Mouse (Mus musculus): ENCODE results near the gene Gabbr1. TPM values are rescaled to one million over a fixed set of nuclear protein-coding genes. Genes with fewer than 3 reads are reported as not detected.
"Not testable (repeated sequence)": the region's sequence is repeated elsewhere in the genome, so short reads cannot be mapped to it uniquely, and the experiment has no call there.

The Gabbr1 gene
- 1 to 10 TPM; 7.2 to 9.2 (median 7.4) TPM for total RNA-seq (2022)

DNA sequence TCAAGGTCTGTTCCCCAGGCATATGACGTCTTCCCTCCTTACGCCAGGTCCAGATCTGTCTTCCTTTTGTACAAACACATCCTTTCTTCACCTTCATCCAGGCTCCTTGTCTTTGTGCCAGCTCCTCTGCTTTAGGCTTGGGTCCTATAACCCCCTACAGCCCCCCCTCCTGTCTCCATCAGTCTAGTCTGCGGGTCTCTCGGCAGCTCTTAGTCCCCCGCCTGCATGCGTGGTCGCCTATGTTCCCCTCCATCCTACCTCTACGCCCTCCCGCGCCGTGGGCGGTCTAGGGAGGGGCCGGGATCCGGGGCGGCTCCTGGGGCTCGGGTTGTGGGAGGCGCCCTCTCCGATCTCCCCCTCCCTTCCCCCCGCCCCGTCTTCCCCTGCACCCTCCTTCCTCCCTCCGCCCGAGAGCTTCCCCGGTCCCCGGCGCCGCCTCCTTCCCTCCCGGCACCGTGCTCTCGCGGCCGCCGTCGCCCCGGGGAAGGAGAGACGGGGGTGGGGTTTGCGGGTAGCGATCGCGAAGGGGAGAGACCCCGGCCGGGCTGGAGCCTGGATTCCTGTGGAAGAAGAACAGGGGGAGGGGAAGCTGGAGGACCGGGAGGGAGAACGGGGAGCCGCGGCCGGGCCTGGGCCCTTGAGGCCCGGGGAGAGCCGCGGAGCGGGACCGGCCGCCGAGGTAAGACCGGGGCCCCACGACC, at the start of gene Gabbr1:
Gabbr1 (plus strand) TSS at position 356 of the 701 bp plus-strand sequence.
- DNase-seq (ENCODE audit: low spot score), result peak; percentile 66

DNA sequence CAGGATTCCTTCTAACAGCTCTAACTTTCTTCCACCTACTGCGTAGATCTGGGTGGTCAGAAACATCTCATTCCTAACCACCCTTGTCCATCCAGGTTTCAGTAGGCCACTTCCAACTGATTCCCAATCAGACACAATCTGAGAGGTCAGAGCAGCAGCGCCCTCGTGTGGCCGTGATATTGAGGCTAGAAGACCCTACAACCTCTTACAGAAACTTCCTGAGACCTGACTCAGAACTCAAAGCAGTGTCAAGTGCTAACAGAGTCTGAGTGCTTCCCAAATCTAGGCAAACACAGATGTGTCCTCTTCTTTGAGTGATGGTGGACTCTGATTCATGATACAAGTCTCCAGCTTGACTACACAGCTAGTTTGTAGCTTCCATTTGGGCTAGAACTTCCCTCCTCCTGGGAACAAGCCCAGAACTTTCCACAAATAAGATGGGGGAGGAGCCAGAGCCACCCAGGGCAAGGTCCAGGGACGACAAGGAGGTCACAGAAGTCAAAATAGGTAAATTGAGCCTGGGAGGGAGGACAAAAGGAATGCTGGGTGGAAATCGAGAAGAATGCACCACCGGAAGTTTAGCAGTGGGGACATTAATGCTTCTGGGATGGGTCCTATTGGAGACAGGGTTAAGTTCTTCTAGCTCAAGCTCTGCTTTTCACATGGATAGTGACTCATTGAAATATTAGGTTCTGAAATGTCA, 48.6 kb upstream of the Gabbr1 start:
- DNase-seq (ENCODE audit: low spot score), result peak; percentile 46

DNA sequence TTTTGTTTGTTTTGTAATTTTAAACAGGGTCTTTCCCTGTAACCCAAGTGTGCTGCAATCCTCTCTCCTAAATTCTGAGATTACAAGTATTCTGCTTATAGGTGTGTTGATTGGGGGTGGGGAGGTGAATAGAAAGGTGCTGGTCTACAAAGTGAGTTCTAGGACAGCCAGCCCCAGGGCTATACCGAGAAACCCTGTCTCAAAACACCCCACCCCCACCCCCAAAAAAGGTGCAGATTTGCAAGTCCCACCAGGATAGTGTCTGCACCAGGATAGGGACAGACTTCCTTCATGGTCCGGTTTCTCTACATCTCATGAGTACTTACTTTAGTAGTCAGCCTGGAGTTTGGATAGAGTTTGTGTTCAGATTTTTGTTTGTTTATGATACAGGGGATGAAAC, 47.3 kb upstream of the Gabbr1 start:
- no peak for DNase-seq (ENCODE audit: low spot score)

DNA sequence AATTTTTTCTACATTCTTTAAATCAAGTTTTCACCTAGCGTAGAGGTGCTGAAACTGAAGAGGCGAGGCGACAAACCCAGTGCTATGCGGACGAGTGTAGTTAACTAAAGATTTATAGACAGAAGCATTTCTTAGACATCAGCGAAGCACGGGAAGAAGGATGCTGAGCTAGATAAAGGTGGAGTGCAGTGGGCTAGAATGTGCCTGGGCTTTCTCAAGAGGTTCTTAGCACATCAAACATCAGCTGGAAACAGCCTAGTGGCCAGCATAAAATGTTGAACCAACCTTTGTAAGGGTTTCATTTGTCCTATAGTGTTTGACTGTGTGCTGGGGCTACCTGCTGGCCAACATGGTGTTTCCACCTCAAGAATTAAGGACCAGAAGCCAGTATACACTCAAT, 44.9 kb upstream of the Gabbr1 start, which contains the start of gene Zfp57:
Zfp57 (plus strand) TSS at position 301 of the 400 bp plus-strand sequence.
- DNase-seq (ENCODE audit: low spot score), result no peak

DNA sequence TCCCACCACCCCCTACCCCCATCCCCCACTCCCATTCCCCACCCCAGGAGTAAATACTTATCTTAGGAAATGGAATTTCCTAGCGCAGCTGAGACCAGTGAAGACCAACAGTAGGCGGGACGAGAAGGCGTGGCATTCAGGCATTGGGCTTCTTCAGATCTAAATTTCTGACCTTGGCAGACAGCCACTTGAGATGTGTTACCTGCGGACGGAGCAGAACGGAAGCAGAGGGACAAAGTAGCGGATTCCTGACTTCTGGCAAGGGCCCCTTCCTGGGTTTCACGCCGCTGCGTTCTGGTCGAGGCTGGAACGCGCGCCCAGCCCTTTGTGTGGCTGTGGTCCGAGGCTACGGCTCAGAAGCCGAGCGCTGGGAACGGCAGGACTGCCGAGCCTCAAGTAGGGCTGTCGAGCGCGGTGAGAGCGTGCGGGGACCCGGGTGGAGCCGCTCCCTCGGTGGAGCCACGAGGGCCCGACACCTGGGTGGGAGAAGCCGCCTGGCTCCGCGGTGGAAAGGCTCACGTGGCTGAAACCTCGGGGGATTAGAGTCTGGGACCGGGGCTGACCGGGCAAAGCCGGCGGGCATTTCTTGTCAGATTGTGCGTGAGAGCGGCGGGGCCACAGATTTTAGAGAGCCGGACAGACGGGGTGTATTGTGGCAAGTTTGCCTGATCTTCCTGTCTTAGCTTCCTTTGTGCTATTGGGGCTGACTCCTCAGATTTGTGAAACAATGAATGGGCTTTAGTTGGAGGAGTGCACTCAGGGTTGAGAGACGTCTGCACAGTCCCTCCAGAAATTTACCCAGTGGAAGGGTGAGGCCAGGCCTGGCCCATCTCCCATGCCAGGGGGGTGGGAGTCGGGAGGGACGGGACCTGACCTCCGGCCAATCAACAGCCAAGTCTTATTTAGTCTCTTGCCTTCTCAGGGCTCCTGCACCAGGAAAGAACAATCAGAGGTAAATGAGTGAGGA, 43.1 kb upstream of the Gabbr1 start:
- peak; percentile 41 for DNase-seq (ENCODE audit: low spot score)

DNA sequence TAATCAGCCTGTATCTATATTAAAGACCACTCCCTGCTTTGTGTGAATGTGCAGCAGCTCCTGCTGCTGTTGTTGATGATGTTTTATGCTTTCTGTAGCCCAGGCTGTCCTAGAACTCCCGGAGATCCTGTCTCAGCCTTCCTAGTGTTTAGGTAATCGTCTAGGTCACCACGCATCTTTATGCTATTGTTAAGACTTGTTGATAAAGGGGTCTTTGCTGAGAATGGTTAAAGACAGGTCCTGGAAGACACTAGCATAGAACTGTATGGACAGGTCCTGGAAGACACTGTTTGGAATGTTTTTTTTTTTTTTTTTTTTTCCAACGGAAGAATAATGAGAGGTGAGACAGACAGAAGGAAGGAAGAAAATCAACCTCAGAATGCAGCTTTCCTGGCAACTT, 42.4 kb upstream of the Gabbr1 start:
- DNase-seq (ENCODE audit: low spot score), result no peak

DNA sequence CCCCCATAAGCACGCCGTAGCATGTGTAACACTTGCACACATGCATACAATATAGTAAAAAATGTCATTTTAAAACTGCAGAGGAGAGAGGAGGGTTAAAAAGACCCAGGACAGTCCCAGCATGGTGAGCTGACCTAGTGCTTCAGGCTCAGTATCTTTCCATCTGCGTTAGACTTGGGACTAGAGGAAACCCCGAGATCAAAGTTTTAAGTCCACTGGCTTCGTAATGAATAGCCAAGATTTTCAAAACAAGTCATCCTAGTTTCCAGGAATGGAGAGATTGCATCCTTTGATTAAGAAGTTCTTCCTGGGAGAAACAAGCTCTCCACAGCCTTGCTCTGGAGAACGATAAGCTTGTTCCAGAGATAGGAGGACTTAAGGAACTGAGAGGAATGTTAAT, 37.6 kb upstream of the Gabbr1 start:
- no peak for DNase-seq (ENCODE audit: low spot score)

DNA sequence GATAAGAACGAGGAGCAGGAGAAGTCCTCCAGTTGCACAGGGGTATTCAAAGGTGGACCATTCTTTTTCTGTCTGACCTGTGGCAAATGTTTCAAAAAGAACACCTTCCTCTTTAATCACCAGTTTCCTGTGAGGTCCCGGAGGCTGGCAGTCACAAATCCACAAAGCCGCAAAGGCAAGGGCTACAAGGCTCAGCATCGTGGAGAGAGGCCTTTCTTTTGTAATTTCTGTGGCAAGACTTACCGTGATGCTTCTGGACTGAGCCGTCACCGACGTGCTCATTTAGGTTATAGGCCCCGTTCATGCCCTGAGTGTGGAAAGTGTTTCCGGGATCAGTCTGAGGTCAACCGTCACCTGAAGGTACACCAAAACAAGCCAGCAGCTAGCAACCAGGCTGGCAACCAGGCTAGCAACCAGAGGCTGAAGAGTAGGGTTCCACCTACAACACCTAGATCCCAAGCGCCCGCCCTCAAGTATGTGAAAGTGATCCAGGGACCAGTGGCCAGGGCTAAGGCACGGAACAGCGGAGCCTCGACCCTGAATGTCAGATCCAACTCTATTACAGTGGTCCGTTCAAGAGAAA, 36.2 kb upstream of the Gabbr1 start:
- no peak for DNase-seq (ENCODE audit: low spot score)

DNA sequence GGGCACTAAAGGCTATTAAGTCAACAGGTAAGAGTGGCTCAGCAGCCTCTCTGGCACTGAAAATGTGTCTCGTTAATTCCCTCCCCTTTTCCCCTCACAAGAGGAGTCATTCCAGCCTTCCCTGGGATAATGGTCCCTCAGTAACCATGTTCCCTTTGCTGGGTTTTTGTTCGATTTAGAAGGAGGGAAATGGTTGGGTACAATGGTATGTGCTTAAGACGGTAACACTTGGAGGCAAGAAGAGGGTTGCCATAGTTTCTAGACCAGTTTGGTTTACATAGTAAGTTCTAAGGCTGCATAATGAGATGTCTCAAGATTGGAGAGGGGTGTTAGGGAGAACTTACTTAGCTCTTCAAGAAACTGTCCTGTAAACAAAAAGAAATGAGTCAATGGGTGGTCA, 34.0 kb upstream of the Gabbr1 start:
- DNase-seq (ENCODE audit: low spot score), result no peak

DNA sequence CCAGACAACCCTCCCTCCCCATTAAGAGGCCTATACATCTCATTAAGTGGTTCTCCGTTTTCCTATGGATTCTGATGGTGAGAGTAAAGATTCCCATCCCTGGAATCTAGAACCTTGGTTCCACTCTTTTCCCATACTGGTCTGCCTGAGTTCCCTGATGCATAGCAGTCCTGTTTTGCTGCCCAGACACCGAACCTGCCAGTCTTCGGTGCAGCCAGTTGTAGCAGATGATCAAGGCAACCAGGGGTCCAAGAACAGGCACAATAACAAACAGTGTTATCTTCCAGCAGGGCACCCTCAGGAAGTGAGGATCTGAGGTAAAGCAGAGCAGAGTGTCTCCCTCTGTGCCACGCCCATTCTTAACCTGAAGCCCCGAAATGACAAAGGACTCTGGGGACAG, 33.6 kb upstream of the Gabbr1 start:
- no peak for DNase-seq (ENCODE audit: low spot score)

DNA sequence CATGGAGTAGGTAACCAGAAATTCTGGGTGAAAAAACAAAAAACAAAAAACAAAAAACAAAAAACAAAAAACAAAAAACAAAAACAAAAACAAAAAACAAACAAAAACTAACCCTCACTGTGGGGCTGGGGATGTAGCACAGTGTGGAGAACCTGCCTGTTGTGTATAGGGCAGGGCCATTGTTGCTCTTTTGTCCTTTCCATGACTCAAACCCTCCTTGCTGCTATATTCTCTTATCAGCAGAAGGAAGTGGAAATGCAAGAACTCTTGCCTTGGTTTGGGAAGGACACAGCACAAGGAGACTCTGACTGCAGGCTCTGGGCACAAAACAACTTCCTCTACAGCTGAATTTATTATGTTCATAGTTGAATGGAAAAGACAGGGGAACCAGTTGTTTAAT, 29.4 kb upstream of the Gabbr1 start:
- DNase-seq (ENCODE audit: low spot score), result no peak

DNA sequence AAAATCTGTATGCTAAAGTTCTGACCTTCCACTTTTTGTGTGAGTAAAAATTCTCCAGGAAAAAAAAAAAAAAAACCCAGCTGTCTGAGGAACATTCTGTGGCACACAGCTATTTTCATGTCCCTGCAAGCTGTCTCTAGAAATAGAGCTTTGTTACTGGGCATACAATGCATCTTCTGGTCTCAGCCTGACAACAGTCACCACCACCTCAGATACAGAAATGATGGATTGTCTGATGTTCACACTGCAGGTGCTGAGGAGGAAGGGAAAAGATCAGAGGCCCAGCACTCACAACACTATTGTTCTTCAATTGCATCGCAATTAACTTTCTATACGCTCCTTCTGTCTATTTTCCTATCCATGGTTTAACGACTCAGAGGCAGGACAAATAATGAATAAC, 27.4 kb upstream of the Gabbr1 start:
- no peak for DNase-seq (ENCODE audit: low spot score)

DNA sequence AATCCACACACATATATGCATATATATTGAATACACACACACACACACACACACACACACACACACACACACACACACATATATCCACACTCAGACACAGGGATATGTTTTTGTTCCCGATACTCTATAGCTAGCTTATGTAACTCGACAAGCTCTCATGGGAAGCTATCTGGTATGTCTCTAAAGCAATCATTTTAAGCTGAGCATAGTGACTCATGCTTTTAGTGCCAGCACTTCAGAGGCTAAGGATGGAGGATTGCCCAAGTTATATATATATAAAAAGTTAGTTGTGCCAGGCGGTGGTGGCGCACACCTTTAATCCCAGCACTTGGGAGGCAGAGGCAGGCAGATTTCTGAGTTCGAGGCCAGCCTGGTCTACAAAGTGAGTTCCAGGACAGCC, 26.5 kb upstream of the Gabbr1 start:
- DNase-seq (ENCODE audit: low spot score), result not testable (repeated sequence)

DNA sequence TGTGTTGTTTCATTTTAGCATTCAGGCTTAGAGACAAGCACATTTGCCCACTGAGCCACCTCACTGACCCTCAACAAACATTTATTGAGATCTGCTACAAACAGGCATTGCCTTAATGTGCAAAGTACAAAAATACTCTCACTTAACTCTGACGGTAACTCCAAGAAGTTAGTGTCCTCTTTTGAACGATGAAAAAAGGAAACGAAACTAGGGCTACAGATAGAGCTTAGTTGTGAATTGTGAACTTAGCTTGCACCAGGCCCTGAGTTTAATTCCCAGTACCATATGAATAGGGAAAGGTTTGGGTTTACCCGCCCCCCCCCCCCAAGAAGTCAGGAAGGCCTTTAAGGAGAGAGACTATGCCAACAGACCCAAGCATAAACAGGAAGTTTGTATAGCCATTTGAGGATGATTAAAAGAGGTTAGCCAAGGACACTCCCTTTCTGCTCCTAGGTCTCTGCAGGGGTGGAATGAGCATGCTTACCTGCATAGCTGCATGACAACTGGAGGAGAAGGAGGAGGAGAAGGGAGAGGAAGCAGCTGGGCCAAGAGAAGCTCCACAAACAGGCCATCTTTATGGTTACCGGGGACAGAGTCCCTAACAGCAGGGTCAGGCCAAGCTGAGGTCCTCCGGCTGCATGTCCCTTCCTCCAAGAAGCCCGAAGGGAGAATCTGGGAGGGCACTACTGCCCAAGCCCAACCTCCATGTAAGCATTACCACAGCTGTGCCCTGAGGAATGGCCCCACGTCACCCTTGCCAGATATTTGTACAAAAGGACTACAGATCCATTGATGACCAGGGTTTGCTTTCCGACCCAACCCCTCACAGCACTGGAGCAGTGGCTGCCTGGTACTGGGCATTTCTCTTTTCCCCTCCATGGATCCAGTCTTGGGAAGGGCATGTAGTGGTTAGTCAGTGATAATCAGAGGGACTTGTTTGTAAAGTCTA, 22.9 kb upstream of the Gabbr1 start, which contains the start of gene Mog:
Mog (minus strand) TSS at position 771 of the 949 bp plus-strand sequence.
- no peak for DNase-seq (ENCODE audit: low spot score)

DNA sequence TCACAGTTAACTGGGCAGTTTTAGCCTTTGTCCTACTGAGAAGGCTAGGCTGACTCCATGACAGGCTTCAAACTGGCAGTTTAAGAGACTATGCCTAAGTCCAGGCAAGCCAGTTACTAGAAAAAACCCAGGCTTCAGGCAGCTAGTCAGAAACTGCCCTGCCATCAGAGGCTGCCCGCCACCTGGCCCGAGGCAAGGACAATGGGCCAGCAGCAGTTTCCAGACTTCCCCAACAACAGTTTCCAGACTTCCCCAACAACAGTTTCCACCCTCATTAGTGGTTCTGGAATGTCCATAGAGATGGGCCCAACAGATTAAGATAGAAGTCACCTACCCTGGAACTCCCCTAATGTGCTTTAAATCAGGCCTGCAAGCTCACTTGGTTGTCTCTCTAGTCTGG, 19.3 kb upstream of the Gabbr1 start:
- DNase-seq (ENCODE audit: low spot score), result no peak

DNA sequence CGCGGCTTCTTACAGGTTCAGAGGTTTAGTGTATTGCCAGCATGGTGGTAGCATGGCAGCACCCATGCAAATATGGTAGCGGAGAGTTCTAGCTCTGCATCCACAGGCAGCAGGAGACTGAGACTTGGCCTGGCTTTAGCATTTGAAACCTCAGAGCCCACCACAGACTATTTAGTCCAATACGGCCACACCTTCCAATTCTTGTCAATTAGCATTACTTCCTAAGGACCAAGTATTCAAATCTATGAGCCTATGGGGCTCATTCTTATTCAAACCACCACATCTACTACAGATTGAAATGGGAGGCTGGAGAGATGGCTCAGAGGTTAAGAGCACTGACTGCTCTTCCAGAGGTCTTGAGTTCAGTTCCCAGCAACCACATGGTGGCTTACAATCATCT, 18.3 kb upstream of the Gabbr1 start:
- no peak for DNase-seq (ENCODE audit: low spot score)

DNA sequence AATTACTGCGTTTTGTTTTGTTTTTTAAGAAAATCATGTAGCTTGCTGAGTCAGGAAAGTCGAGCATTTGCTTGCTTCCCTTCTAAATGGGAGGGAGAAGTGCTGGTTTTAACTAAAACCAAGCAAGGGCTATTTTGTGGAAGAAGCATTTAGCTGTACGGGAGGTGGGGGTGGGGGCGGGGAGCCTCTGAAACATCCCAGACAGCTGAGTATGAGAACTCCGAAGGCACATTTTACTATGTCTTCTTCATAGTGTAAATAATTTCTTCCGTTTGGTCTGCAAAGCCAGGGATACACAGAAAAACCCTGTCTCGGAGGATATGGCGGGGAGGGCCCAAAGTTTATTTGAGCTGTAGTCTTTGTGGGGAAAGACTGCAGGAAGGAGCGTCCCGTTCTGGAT, 17.6 kb upstream of the Gabbr1 start:
- DNase-seq (ENCODE audit: low spot score), result no peak

DNA sequence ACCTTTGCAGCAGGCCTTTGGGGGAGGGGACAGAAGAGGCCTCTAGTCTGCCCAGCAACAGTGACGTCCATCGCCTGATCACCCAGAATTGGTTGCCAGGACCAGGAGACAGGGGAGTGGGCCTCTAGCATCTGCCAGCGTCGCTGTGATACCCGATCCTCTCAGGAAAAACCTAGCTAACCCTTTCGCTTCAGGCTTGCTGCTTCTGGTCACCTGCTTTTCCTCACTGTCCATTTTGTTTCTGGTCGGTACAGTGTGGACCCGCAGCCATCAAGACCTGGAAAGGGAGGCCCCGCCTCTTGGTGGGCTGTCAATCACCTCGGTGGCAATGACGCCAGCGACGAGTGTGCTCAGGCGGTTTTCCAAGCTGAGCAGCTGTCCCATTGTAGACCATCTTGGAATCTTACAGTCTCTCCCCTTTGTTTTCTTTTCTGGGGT, 17.1 kb upstream of the Gabbr1 start:
- DNase-seq (ENCODE audit: low spot score), result peak; percentile 81

DNA sequence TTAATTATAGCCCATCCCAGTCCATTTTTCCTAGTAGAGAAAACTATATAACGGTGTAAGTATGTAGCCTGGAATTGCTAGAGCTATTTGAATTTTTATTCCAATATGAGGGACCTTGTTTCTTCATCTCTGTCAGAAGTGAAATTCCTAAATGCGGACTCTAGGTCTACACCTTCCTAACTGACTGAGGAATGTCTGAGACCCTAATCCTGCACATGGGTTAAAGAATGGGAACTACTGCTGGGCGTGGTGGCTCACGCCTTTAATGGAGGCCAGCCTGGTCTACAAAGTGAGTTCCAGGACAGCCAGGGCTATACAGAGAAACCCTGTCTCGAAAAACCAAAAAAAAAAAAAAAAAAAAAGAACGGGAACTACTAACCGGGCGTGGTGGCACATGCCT, 16.6 kb upstream of the Gabbr1 start:
- no peak for DNase-seq (ENCODE audit: low spot score)

DNA sequence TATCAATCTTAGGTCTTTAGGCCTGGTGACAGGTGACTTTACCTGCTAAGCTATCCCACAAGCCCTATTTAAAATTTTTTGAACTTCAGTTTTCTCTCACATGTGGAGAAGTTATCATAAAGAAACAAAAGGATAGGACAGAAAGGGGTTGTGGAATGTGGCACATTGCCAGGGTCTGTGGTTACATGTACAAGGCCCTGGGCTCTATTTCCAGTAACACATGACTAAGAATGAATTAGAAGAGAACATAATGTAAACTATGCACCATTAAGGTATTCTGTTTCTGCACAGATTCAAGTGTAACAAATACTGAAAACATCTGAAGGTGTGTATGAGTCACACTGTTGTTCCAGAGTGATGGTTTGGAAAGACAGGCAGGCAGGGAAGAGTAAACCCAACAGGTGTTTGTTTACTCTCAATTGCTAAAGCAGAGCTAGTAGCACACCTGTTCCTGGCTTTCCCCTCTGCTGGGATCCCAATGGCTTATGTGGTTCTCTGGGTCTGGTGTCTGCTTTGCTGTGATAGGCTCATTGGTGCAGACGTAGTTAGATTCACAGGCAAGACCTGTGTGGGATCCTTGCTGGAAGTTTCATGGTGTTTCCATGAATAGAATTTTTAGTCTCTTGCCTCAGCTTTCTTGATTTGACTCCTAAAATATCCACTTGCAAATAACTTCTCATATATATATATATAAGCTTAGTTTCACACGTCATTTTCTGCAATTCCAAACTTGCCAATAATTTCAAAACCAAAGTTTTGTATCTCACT, 6.5 kb upstream of the Gabbr1 start:
- no peak for DNase-seq (ENCODE audit: low spot score)
